Mouse (Mus musculus): ENCODE measurements around the gene Mmrn2.
A peak's percentile ranks its signal among the peaks of the same experiment; 100 is the strongest.
"Not testable (repeated sequence)": the region's sequence is repeated elsewhere in the genome, so short reads cannot be mapped to it uniquely, and the experiment has no call there.

Gene Mmrn2

GRCm38 (mm10) chr14:34402871-34403270 lies 27.6 kb downstream of the Mmrn2 start:
- DNase-seq (ENCODE audit: inconsistent ontology term) = no peak

- DNase-seq (ENCODE audit: inconsistent ontology term) = no peak
Observed at GRCm38 (mm10) chr14:34403424-34403823, 28.2 kb downstream of the Mmrn2 start.

DNA sequence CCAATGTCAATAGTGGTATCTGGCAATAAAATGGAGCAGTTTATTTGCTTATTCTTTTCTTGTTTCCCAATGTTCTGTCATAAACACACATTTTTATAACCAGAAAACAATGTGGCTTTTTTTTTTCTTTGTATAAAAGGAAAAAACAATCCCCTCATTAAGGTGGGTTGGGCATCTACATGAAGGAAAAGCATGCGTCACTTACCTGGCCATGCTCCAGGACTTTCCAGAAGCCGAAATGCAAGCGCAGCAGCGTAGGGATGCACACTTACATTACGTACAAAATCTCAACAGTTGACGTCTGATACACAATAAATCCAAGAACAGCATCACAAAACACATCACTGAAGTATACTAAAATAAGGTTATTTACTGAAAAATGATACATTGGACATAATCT lies 35.5 kb downstream of the Mmrn2 start:
- no peak for DNase-seq (ENCODE audit: inconsistent ontology term)

- DNase-seq (ENCODE audit: inconsistent ontology term) = no peak
Observed at GRCm38 (mm10) chr14:34412164-34412896, 37.1 kb downstream of the Mmrn2 start.

DNA sequence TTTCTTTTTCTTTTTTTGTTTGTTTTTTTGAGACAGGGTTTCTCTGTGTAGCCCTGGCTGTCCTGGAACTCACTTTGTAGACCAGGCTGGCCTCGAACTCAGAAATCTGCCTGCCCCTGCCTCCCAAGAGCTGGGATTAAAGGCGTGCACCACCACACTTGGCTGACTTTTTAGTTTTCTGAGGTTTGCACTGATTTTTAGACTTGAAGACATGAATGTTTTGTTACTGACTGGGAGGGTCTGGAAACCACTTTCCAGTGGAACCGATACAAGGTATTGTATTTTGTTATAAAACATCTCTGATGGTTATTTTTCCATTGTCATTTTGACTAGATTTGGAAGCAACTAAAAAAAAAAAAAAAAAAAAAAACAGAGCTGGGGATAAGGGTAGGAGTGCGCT lies 41.7 kb downstream of the Mmrn2 start:
- not testable (repeated sequence) for DNase-seq (ENCODE audit: inconsistent ontology term)

- DNase-seq (ENCODE audit: inconsistent ontology term) = no peak
Observed at GRCm38 (mm10) chr14:34417501-34417900, 42.2 kb downstream of the Mmrn2 start.

- peak; percentile 65 for DNase-seq (ENCODE audit: inconsistent ontology term)
Observed at GRCm38 (mm10) chr14:34421078-34421477, 45.8 kb downstream of the Mmrn2 start.

DNA sequence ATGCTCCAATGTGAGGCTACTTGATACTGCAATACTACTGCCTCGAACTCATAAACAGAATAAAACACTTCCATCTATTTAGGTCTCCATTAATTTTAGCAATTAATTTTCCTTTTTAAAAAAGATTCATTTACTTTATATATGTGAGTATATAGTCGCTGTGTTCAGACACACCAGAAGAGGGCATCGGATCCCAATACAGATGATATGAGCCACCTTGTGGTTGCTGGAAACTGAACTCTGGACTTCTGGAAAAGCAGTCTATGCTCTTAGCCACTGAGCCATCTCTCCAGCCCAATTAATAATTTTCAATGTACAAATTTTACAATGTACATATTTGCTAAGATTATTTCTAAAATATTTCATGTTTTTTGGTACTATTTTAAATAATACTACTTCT lies 53.0 kb downstream of the Mmrn2 start:
- DNase-seq (ENCODE audit: inconsistent ontology term) = no peak

DNA sequence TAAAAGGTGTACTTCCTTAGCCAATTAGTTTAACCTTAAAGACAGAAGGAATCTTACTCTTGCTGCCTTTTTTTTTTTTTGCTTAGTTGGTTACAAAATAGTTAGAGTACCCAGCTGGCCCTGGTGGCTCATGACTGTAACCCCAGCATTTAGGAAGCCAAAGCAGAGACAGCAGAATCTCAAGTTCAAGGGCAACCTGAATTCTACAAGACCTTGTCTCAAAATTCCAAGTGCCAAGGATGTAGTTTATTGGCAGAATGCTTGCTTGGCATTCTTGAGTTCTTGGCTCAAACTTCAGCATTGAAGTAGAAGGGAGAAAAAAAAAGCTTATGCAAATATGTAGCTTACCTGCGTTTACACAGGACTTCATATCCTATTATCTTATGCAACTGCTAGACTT lies 53.8 kb downstream of the Mmrn2 start:
- no peak for DNase-seq (ENCODE audit: inconsistent ontology term)

DNA sequence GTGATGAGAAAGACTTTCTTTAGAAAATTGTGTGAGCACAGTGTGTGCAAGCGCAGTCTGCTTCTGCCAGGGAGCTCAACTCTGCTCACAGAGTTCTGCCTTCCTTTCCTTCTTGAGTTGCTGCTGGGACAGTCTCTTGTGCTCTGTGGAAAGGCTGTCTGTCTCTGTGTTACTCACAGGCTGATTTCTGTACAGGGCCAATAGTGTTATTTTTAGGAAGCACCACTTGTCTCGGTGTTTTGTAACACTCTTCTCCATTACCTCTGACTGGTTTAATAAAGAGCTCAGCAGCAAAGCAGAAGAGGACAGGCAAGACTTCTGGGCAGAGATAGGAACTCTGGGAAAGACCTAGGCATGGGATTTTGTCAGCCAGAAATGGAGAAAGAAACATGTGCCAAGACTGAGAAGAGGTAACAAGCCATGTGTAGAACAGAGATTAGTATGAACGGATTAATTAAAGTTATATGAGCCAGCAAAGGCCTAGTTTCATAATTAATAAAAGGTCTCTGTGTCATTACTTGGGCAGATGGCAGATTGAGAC lies 65.3 kb downstream of the Mmrn2 start:
- DNase-seq (ENCODE audit: inconsistent ontology term) = no peak

GRCm38 (mm10) chr14:34442531-34442930 lies 67.3 kb downstream of the Mmrn2 start:
- DNase-seq (ENCODE audit: inconsistent ontology term) = no peak

DNA sequence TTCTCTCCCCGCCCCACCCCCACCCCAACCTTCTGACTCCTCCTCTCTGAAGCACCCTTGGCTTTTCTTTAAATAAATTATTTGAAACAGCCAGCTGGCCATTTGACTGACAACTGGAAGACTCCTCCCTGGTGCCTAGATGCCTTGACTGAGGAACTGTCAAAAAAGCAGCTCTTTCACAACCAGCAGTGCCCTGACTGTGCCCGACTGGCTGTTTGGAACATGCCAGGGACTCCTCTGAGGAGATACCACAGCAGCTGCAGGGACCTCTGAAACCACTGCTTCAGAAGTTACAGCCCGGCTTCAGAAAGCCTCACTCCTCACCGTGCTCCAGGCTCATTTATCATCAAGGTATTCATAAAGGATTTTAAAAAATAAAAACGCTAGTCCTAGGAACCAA lies 69.1 kb downstream of the Mmrn2 start:
- DNase-seq (ENCODE audit: inconsistent ontology term) = no peak

GRCm38 (mm10) chr14:34444924-34445323 lies 69.7 kb downstream of the Mmrn2 start:
- DNase-seq (ENCODE audit: inconsistent ontology term) = no peak

GRCm38 (mm10) chr14:34445348-34445747 lies 70.1 kb downstream of the Mmrn2 start:
- no peak for DNase-seq (ENCODE audit: inconsistent ontology term)

DNA sequence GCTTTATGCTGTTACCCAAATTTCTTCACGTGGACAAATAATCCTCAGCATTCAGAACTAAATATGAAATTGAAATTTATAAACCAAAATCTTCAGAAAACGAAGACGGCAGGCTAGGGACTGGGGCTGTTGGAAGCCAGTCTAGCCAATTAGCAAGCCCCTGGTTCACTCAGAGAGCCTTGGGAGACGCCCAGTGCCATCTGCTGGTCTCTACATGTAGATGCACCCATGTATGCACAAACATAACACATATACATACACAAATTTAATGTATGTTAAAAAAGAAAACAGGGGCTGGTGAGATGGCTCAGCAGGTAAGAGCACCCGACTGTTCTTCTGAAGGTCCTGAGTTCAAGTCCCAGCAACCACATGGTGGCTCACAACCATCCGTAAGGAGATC lies 71.4 kb downstream of the Mmrn2 start:
- DNase-seq (ENCODE audit: inconsistent ontology term) = no peak

DNA sequence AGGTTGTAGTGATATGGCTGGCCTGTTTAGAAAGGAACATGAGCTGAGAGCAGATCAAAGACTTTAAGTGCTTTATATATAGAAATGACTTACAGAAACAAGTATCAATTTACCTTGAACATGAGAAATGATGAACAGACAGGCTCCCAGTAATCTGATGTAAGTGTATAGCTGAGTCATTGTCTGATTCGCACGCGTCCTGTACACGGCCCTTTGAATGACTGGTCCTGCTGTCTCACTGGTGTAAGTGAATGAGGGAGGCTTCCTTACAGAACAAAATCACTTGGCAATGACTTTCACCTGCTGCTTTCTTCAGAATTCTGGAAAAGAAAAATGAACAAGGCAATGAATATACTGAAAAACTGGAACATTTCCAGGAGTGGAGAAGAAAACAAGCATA lies 72.4 kb downstream of the Mmrn2 start:
- DNase-seq (ENCODE audit: inconsistent ontology term) = peak; percentile 20

GRCm38 (mm10) chr14:34448398-34448797 lies 73.1 kb downstream of the Mmrn2 start:
- DNase-seq (ENCODE audit: inconsistent ontology term) = no peak

- DNase-seq (ENCODE audit: inconsistent ontology term) = no peak
Observed at GRCm38 (mm10) chr14:34449807-34450206, 74.5 kb downstream of the Mmrn2 start.

GRCm38 (mm10) chr14:34450451-34450850 lies 75.2 kb downstream of the Mmrn2 start:
- no peak for DNase-seq (ENCODE audit: inconsistent ontology term)

GRCm38 (mm10) chr14:34451872-34452271 lies 76.6 kb downstream of the Mmrn2 start:
- no peak for DNase-seq (ENCODE audit: inconsistent ontology term)

GRCm38 (mm10) chr14:34453648-34454047 lies 78.4 kb downstream of the Mmrn2 start:
- no peak for DNase-seq (ENCODE audit: inconsistent ontology term)
